Mouse (Mus musculus) gastrocnemius, adult 8-10 months (tissue): ENCODE results near the gene Vmn2r37. TPM values are rescaled to one million over a fixed set of nuclear protein-coding genes. Genes with fewer than 3 reads are reported as not detected.
"Not testable (repeated sequence)": the region's sequence is repeated elsewhere in the genome, so short reads cannot be mapped to it uniquely, and the experiment has no call there.

Experiments
- DNase-seq, 2 experiments: peaks; one replicate each; pipeline ENCODE4 v3.0.0; 2022; ENCODE audit warnings: low spot score in 2 of 2
- total RNA-seq, 4 experiments: library from RNA; stranded (reverse); gene quantifications; 2 replicates each; pipeline ENCODE4 v1.2.4; 2022

Gene Vmn2r37
- not detected for total RNA-seq

- DNase-seq, result not testable (repeated sequence)
Measured at GRCm38 (mm10) chr7:9223553-9223952, at the start of gene Vmn2r37. Vmn2r37 (minus strand) TSS chr7:9223653.

Other genes starting within 250 kb of the Vmn2r37 start
- not detected for gene Vmn2r39, start 192.9 kb downstream of the Vmn2r37 start, total RNA-seq
- not detected for gene Vmn2r38, start 125.8 kb downstream of the Vmn2r37 start, total RNA-seq